Mouse (Mus musculus) ES-E14 (cell line): ENCODE measurements at regions not wholly inside any gene's neighbourhood (a gene's known extent, or its start where the extent isn't known, plus 50 kb on each side); places are given as distances from the start of the nearest gene placed in this dataset.

ENCODE experiments used
- CHD2 ChIP-seq: IDR thresholded peaks from 2 replicates; pipeline ENCODE4 v1.6.1; 2014; ENCODE audit warnings: mild to moderate bottlenecking, low read depth, low read length, inconsistent platforms
- HCFC1 ChIP-seq: IDR thresholded peaks from 2 replicates; pipeline ENCODE4 v1.6.1; 2012; ENCODE audit warnings: low read length, inconsistent platforms, borderline replicate concordance; ENCODE audit not compliant: insufficient read depth
- ZNF384 ChIP-seq: IDR thresholded peaks from 2 replicates; pipeline ENCODE4 v1.6.1; 2012; ENCODE audit warnings: low read depth, low read length, inconsistent platforms

GRCm38 (mm10) chr9:46511307-46511706 is 191.5 kb upstream of the 4931429L15Rik start:
- no peak for TF ChIP-seq HCFC1
- TF ChIP-seq ZNF384 = no peak
- no peak for TF ChIP-seq CHD2
